Mouse (Mus musculus): ENCODE measurements around the gene Il13.

DNA sequence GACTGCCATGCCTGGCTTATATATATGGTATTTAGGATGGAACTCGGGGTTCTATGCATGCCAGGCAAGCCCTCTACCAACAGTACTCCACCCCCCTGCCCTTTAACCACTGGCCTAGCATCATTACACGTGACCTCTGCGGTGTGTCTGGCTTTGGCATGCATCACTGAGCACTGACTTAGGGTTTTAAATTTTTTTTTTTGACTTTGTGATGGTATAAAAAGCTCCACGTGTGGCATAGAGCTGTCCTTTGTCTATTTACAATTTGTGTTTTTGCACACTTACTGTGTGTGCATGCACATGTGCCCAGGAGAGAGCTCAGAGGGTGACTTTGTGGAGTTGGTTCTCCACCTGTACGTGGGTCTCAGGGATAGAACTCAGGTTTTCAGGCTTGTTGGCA is 9.5 kb upstream of the Il13 start:
- no peak for TF ChIP-seq POLR2A (IDR thresholded peaks at IDR 0.05; ENCODE audit: extremely low read depth, insufficient read depth, low read length)
- no peak for TF ChIP-seq CTCF (IDR thresholded peaks at IDR 0.05; ENCODE audit: extremely low read depth, insufficient read depth, low read length)
